Mouse (Mus musculus): Measurements from ENCODE around the gene Pitpnm2. TPM values are rescaled to one million over a fixed set of nuclear protein-coding genes. Genes with fewer than 3 reads are reported as not detected.

Gene Pitpnm2
- polyA plus RNA-seq, 1 experiment from 2014 or later: 1.9 TPM

GRCm38 (mm10) chr5:124163445-124163844, 86.1 kb downstream of the Pitpnm2 start:
- H3K27ac ChIP-seq (ENCODE audit: low read length): no peak overlapping the region
- WGBS (ENCODE audit: insufficient replicate concordance): 73% methylated on average over 11 of the region's 11 CpGs
- no peaks in the 10 kb centered on the region for H3K36me3 ChIP-seq (ENCODE audit: control insufficient read depth, insufficient read depth)
- no peak overlapping the region for H3K4me3 ChIP-seq (ENCODE audit: low read depth, low read length)
- no peak for ATAC-seq (ENCODE audit: low read depth)
- H3K4me1 ChIP-seq (ENCODE audit: control insufficient read depth, low read depth, low read length): peaks cover 12% of the 10 kb centered on the region
- no peak overlapping the region for H3K9ac ChIP-seq (ENCODE audit: low read depth, low read length)
- H3K4me2 ChIP-seq (ENCODE audit: low read depth, low read length): no peak overlapping the region
- no peaks in the 10 kb centered on the region for H3K9me3 ChIP-seq (replicated peaks; ENCODE audit: control insufficient read depth, low read length)
- no peaks in the 10 kb centered on the region for H3K27me3 ChIP-seq (ENCODE audit: control insufficient read depth, insufficient read depth, low read depth, low read length)

- Histone ChIP-seq H3K27me3 (ENCODE audit: control insufficient read depth, insufficient read depth, low read depth, low read length) (no peaks in the 10 kb centered on the region), H3K4me1 (ENCODE audit: control insufficient read depth, low read depth, low read length) (peaks cover 12% of the 10 kb centered on the region), H3K4me2 (ENCODE audit: low read depth, low read length) (no peak overlapping the region), H3K9me3 (replicated peaks; ENCODE audit: control insufficient read depth, low read length) (no peaks in the 10 kb centered on the region), H3K4me3 (ENCODE audit: low read depth, low read length) (no peak overlapping the region), H3K36me3 (ENCODE audit: control insufficient read depth, insufficient read depth) (no peaks in the 10 kb centered on the region), H3K9ac (ENCODE audit: low read depth, low read length) (no peak overlapping the region), H3K27ac (ENCODE audit: low read length) (no peak overlapping the region)
- WGBS (ENCODE audit: insufficient replicate concordance): 54% methylated on average over 5 of the region's 5 CpGs
- ATAC-seq (ENCODE audit: low read depth): no peak
These were observed 87.0 kb downstream of the Pitpnm2 start for GRCm38 (mm10) chr5:124162577-124162976.

- H3K9ac ChIP-seq (ENCODE audit: low read depth, low read length): no peak overlapping the region
- H3K36me3 ChIP-seq (ENCODE audit: control insufficient read depth, insufficient read depth): no peaks in the 10 kb centered on the region
- 56% methylated on average over 10 of the region's 10 CpGs for WGBS (ENCODE audit: insufficient replicate concordance)
- no peak for ATAC-seq (ENCODE audit: low read depth)
- no peaks in the 10 kb centered on the region for H3K9me3 ChIP-seq (replicated peaks; ENCODE audit: control insufficient read depth, low read length)
- peaks cover 12% of the 10 kb centered on the region for H3K4me1 ChIP-seq (ENCODE audit: control insufficient read depth, low read depth, low read length)
- no peak overlapping the region for H3K4me3 ChIP-seq (ENCODE audit: low read depth, low read length)
- no peak overlapping the region for H3K4me2 ChIP-seq (ENCODE audit: low read depth, low read length)
- no peak overlapping the region for H3K27ac ChIP-seq (ENCODE audit: low read length)
- no peaks in the 10 kb centered on the region for H3K27me3 ChIP-seq (ENCODE audit: control insufficient read depth, insufficient read depth, low read depth, low read length)
These were observed 87.7 kb downstream of the Pitpnm2 start for GRCm38 (mm10) chr5:124161831-124162230.

GRCm38 (mm10) chr5:124159453-124159852, 90.1 kb downstream of the Pitpnm2 start:
- H3K4me1 ChIP-seq (ENCODE audit: control insufficient read depth, low read depth, low read length): peaks cover 4% of the 10 kb centered on the region
- H3K9me3 ChIP-seq (replicated peaks; ENCODE audit: control insufficient read depth, low read length): no peaks in the 10 kb centered on the region
- no peak overlapping the region for H3K4me3 ChIP-seq (ENCODE audit: low read depth, low read length)
- H3K27me3 ChIP-seq (ENCODE audit: control insufficient read depth, insufficient read depth, low read depth, low read length): no peaks in the 10 kb centered on the region
- no peaks in the 10 kb centered on the region for H3K36me3 ChIP-seq (ENCODE audit: control insufficient read depth, insufficient read depth)
- H3K9ac ChIP-seq (ENCODE audit: low read depth, low read length): no peak overlapping the region
- H3K27ac ChIP-seq (ENCODE audit: low read length): no peak overlapping the region
- WGBS (ENCODE audit: insufficient replicate concordance): 69% methylated on average over 7 of the region's 7 CpGs
- ATAC-seq (ENCODE audit: low read depth): no peak
- H3K4me2 ChIP-seq (ENCODE audit: low read depth, low read length): no peak overlapping the region

GRCm38 (mm10) chr5:124158305-124158704, 91.3 kb downstream of the Pitpnm2 start:
- H3K27me3 ChIP-seq (ENCODE audit: control insufficient read depth, insufficient read depth, low read depth, low read length): no peaks in the 10 kb centered on the region

GRCm38 (mm10) chr5:124155943-124156342, 93.6 kb downstream of the Pitpnm2 start:
- Histone ChIP-seq H3K36me3 (ENCODE audit: control insufficient read depth, insufficient read depth) (no peaks in the 10 kb centered on the region), H3K27me3 (ENCODE audit: control insufficient read depth, insufficient read depth, low read depth, low read length) (no peaks in the 10 kb centered on the region), H3K4me3 (ENCODE audit: low read depth, low read length) (no peak overlapping the region), H3K9ac (ENCODE audit: low read depth, low read length) (no peak overlapping the region), H3K4me2 (ENCODE audit: low read depth, low read length) (no peak overlapping the region), H3K9me3 (replicated peaks; ENCODE audit: control insufficient read depth, low read length) (no peaks in the 10 kb centered on the region), H3K27ac (ENCODE audit: low read length) (no peak overlapping the region), H3K4me1 (ENCODE audit: control insufficient read depth, low read depth, low read length) (no peaks in the 10 kb centered on the region)
- WGBS (ENCODE audit: insufficient replicate concordance): 70% methylated on average over 5 of the region's 5 CpGs
- ATAC-seq (ENCODE audit: low read depth): no peak

More at GRCm38 (mm10) chr5:124158305-124158704, 91.3 kb downstream of the Pitpnm2 start:
- peaks cover 4% of the 10 kb centered on the region for H3K4me1 ChIP-seq (ENCODE audit: control insufficient read depth, low read depth, low read length)
- H3K36me3 ChIP-seq (ENCODE audit: control insufficient read depth, insufficient read depth): no peaks in the 10 kb centered on the region
- H3K9me3 ChIP-seq (replicated peaks; ENCODE audit: control insufficient read depth, low read length): no peaks in the 10 kb centered on the region
- WGBS (ENCODE audit: insufficient replicate concordance): 58% methylated on average over 4 of the region's 4 CpGs
- no peak overlapping the region for H3K4me2 ChIP-seq (ENCODE audit: low read depth, low read length)
- ATAC-seq (ENCODE audit: low read depth): no peak
- no peak overlapping the region for H3K9ac ChIP-seq (ENCODE audit: low read depth, low read length)
- H3K27ac ChIP-seq (ENCODE audit: low read length): no peak overlapping the region
- no peak overlapping the region for H3K4me3 ChIP-seq (ENCODE audit: low read depth, low read length)

GRCm38 (mm10) chr5:124152734-124153133, 96.8 kb downstream of the Pitpnm2 start:
- H3K9me3 ChIP-seq (replicated peaks; ENCODE audit: control insufficient read depth, low read length): no peaks in the 10 kb centered on the region
- H3K4me2 ChIP-seq (ENCODE audit: low read depth, low read length): no peak overlapping the region
- H3K4me1 ChIP-seq (ENCODE audit: control insufficient read depth, low read depth, low read length): no peaks in the 10 kb centered on the region
- no peak overlapping the region for H3K27ac ChIP-seq (ENCODE audit: low read length)
- H3K9ac ChIP-seq (ENCODE audit: low read depth, low read length): no peak overlapping the region
- no peaks in the 10 kb centered on the region for H3K27me3 ChIP-seq (ENCODE audit: control insufficient read depth, insufficient read depth, low read depth, low read length)
- ATAC-seq (ENCODE audit: low read depth): no peak
- WGBS (ENCODE audit: insufficient replicate concordance): 75% methylated on average over 4 of the region's 4 CpGs
- H3K36me3 ChIP-seq (ENCODE audit: control insufficient read depth, insufficient read depth): no peaks in the 10 kb centered on the region
- H3K4me3 ChIP-seq (ENCODE audit: low read depth, low read length): no peak overlapping the region

GRCm38 (mm10) chr5:124150895-124151294, 98.7 kb downstream of the Pitpnm2 start:
- no peak overlapping the region for H3K9ac ChIP-seq (ENCODE audit: low read depth, low read length)
- ATAC-seq (ENCODE audit: low read depth): no peak
- no peak overlapping the region for H3K27ac ChIP-seq (ENCODE audit: low read length)
- no peaks in the 10 kb centered on the region for H3K27me3 ChIP-seq (ENCODE audit: control insufficient read depth, insufficient read depth, low read depth, low read length)
- H3K4me3 ChIP-seq (ENCODE audit: low read depth, low read length): no peak overlapping the region
- H3K4me1 ChIP-seq (ENCODE audit: control insufficient read depth, low read depth, low read length): no peaks in the 10 kb centered on the region
- H3K9me3 ChIP-seq (replicated peaks; ENCODE audit: control insufficient read depth, low read length): no peaks in the 10 kb centered on the region
- no peak overlapping the region for H3K4me2 ChIP-seq (ENCODE audit: low read depth, low read length)
- H3K36me3 ChIP-seq (ENCODE audit: control insufficient read depth, insufficient read depth): no peaks in the 10 kb centered on the region
- 84% methylated on average over 7 of the region's 7 CpGs for WGBS (ENCODE audit: insufficient replicate concordance)

GRCm38 (mm10) chr5:124149028-124149427, 100.5 kb downstream of the Pitpnm2 start:
- no peak overlapping the region for H3K4me3 ChIP-seq (ENCODE audit: low read depth, low read length)
- ATAC-seq (ENCODE audit: low read depth): no peak
- H3K27ac ChIP-seq (ENCODE audit: low read length): no peak overlapping the region
- H3K9ac ChIP-seq (ENCODE audit: low read depth, low read length): no peak overlapping the region
- no peaks in the 10 kb centered on the region for H3K4me1 ChIP-seq (ENCODE audit: control insufficient read depth, low read depth, low read length)
- no peaks in the 10 kb centered on the region for H3K9me3 ChIP-seq (replicated peaks; ENCODE audit: control insufficient read depth, low read length)
- H3K36me3 ChIP-seq (ENCODE audit: control insufficient read depth, insufficient read depth): no peaks in the 10 kb centered on the region
- no peak overlapping the region for H3K4me2 ChIP-seq (ENCODE audit: low read depth, low read length)
- WGBS (ENCODE audit: insufficient replicate concordance): 43% methylated on average over 5 of the region's 5 CpGs
- H3K27me3 ChIP-seq (ENCODE audit: control insufficient read depth, insufficient read depth, low read depth, low read length): no peaks in the 10 kb centered on the region

Data from liver, embryonic 16.5 days (tissue).